Mouse (Mus musculus): Measurements from ENCODE around the gene Prkcd. TPM values are rescaled to one million over a fixed set of nuclear protein-coding genes. Genes with fewer than 3 reads are reported as not detected.

Gene Prkcd
- polyA plus RNA-seq, 1 experiment = 32.1 TPM

DNA sequence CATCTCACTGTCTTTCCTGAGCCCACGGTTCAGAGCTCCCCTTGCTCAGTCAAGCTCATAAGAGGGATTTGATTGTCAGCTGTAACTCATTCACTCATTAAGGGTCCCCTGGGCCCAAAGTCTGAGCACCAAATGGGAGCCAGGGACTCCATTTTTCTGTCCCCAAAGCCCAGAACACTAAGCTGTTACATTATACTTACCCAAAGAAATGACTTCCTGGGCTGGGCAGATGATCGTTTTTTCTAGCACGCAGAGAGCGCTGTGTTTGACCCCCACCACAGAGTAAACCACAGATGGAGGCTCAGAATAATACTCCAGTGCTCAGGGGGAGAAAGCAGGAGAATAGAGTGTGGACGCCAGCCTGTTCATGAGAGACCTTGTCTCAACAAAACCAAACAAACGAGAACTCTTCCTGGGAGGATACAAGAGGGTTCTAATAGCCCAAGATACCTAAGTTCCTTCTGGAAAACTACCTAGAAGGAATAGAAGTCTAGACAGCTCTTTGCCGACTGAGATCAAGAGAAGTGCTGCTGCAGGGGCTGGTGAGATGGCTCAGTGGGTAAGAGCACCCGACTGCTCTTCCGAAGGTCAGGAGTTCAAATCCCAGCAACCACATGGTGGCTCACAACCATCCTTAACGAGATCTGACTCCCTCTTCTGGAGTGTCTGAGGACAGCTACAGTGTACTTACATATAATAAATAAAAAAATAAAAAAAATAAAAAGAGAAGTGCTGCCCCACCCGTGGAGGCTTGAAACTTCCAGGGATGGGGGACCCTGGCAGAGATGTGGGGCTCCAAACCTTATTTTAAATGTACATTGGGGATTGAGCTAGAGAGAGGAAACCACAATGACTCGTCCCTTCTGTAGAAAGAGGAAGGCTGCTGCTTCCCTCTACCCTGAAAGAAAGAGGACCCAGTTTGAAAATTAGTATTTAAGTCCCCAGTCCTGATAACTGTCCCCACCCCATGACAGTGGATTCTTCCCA is 1.0 kb upstream of the Prkcd start:
- Histone ChIP-seq H3K27me3 (replicated peaks) (no peaks in the 10 kb centered on the region), H3K9me3 (no peaks in the 10 kb centered on the region), H3K4me1 (peaks cover 89% of the 10 kb centered on the region), H3K4me3 (replicated peaks) (peak overlapping the region; percentile 95), H3K36me3 (replicated peaks; ENCODE audit: low read length) (peaks cover 20% of the 10 kb centered on the region)
- TF ChIP-seq GATA1 (IDR thresholded peaks at IDR 0.05; ENCODE audit: borderline replicate concordance, low read length) = no peak

DNA sequence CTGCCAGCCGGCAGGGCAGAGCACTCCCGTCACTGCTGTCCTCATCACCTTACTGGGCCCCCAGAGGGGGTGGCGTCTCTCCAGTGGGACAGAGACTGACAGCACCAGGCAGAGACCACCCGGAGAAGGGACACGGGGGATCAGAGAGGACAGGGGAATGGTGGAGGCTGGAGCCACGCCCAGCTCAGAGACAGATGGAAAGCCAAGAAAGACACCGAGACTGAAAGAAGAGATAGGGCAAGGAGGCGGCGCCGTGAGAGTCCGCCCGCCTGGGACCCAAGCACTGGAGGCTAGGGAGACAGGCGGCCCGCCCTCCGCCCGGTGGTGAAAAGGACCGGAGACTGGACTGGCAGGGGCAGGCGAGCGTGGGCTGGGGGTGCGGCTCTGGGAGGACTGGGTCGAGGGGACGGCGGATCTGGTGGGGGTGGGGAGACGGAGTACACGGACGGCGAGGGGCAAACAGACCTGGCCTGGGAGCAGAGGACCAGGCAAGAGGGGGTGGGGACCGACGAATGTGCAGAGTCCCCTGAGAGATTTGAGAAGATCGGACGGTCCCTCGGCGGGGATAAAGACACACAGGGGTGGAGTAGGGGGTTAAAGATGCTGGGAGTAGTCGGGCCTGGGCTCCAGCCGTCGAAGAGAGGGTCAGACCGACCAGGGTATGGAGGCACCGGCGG is 741 bp downstream of the Prkcd start:
- Histone ChIP-seq H3K27me3 (replicated peaks) (no peaks in the 10 kb centered on the region), H3K36me3 (replicated peaks; ENCODE audit: low read length) (peaks cover 35% of the 10 kb centered on the region), H3K4me1 (peaks cover 89% of the 10 kb centered on the region), H3K9me3 (no peaks in the 10 kb centered on the region), H3K4me3 (replicated peaks) (peak overlapping the region; percentile 95)
- TF ChIP-seq GATA1 (IDR thresholded peaks at IDR 0.05; ENCODE audit: borderline replicate concordance, low read length) = no peak
- no peak for TF ChIP-seq FLI1 (IDR thresholded peaks at IDR 0.05; ENCODE audit: low read length)

DNA sequence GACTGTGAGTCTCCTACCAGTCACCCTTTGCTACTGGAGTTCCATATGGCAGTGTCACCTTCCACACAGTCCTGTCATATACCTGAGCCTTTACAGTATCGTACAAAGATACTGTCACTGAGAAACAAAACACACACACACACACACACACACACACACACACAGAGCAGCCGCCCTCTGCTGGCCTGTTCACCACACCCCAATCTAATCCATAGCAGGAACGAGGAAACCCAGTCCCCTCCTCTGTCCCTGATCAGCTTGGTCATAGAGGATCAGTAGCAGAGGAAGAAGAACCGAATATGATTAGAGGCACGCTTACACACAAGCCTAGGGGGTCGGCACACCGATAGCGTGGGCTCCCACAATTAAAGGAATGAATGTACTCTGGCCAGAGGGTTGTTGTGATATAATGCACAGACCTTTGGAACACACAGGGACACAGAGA is 1.7 kb downstream of the Prkcd start:
- Histone ChIP-seq H3K36me3 (replicated peaks; ENCODE audit: low read length) (peaks cover 45% of the 10 kb centered on the region), H3K27me3 (replicated peaks) (no peaks in the 10 kb centered on the region), H3K4me3 (replicated peaks) (peak overlapping the region; percentile 95), H3K9me3 (no peaks in the 10 kb centered on the region), H3K4me1 (peaks cover 89% of the 10 kb centered on the region)
- TF ChIP-seq GATA1 (IDR thresholded peaks at IDR 0.05; ENCODE audit: borderline replicate concordance, low read length) = no peak
- no peak for TF ChIP-seq FLI1 (IDR thresholded peaks at IDR 0.05; ENCODE audit: low read length)

DNA sequence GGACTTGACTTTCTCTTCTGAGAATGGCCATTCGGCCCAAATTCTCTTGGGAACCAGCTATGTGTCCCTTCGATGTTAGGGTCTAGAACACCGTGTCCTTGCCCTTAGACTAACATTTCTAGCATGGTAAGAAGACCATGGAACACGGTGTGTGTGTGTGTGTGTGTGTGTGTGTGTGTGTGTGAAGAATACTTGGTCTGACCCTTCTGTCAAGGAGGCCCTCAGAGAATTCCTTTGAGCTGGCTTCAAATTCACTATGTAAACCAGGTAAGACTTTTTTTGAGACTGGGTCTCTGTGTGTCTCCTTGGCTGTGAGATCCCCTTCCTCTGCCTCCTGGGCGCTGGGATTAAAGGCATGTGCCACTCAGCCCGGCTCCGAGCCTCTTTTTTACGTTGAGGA is 3.5 kb downstream of the Prkcd start:
- peaks cover 90% of the 10 kb centered on the region for H3K4me1 ChIP-seq
- H3K4me3 ChIP-seq (replicated peaks) = peak overlapping the region; percentile 89
- no peaks in the 10 kb centered on the region for H3K27me3 ChIP-seq (replicated peaks)
- H3K9me3 ChIP-seq = no peaks in the 10 kb centered on the region
- no peak for TF ChIP-seq GATA1 (IDR thresholded peaks at IDR 0.05; ENCODE audit: borderline replicate concordance, low read length)
- no peak for TF ChIP-seq FLI1 (IDR thresholded peaks at IDR 0.05; ENCODE audit: low read length)
- H3K36me3 ChIP-seq (replicated peaks; ENCODE audit: low read length) = peaks cover 62% of the 10 kb centered on the region

DNA sequence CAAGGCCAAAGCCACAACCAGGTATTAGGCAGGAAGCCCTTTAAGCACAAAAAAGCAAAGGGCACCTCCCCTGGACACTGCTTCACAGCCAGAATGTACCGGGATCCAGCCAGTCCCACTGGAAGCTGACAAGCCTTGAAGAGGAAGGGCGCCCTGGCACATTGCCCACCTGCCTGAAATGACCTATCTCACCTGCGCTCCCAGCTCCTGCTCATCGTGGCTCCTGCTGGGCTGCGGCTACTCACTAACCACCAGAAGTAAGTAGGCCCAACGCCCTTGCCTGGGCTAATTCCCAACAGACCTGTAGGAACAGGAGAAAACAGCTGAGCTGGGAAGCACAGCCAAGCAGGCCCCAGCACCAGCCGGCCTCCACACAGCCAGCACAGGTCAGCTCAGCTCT is 3.9 kb downstream of the Prkcd start:
- peaks cover 90% of the 10 kb centered on the region for H3K4me1 ChIP-seq
- TF ChIP-seq GATA1 (IDR thresholded peaks at IDR 0.05; ENCODE audit: borderline replicate concordance, low read length) (no peak), FLI1 (IDR thresholded peaks at IDR 0.05; ENCODE audit: low read length) (no peak)
- peak overlapping the region; percentile 89 for H3K4me3 ChIP-seq (replicated peaks)
- H3K9me3 ChIP-seq = no peaks in the 10 kb centered on the region
- peaks cover 66% of the 10 kb centered on the region for H3K36me3 ChIP-seq (replicated peaks; ENCODE audit: low read length)
- H3K27me3 ChIP-seq (replicated peaks) = no peaks in the 10 kb centered on the region

DNA sequence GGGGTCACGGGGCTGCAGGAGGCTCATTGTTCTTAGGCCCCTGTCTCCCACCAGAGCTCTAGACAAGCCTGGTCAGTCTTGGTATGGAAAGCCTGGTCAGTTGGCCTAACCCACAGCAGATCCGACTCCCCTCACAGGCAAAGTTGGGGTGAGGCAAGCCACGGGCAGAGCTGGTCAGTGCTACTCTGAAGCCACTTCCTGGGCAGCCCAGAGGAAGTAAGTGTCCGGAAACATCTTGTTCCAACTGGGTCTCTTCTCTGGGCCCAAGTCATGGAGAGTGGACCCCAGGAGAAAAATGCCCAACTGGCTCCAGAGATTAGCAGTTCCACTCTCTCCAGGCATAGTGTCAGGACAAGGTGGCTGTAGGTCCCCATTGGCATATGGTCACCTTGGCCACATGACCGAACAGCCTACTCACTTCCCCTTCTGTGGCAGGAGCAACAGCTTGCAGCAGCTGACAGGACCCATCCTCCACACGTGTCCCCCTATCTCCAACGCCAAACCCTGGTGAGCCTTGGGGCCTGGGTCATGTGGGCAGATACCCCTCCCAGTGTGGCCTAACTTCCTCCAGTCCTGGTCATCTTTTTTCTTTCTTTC is 5.9 kb downstream of the Prkcd start:
- Histone ChIP-seq H3K4me1 (peaks cover 100% of the 10 kb centered on the region), H3K27me3 (replicated peaks) (no peaks in the 10 kb centered on the region), H3K9me3 (no peaks in the 10 kb centered on the region), H3K4me3 (replicated peaks) (peak overlapping the region; percentile 87), H3K36me3 (replicated peaks; ENCODE audit: low read length) (peaks cover 87% of the 10 kb centered on the region)
- TF ChIP-seq FLI1 (IDR thresholded peaks at IDR 0.05; ENCODE audit: low read length) (no peak), GATA1 (IDR thresholded peaks at IDR 0.05; ENCODE audit: borderline replicate concordance, low read length) (peak; percentile 75; the same call in 1 of the 3 replicates)

DNA sequence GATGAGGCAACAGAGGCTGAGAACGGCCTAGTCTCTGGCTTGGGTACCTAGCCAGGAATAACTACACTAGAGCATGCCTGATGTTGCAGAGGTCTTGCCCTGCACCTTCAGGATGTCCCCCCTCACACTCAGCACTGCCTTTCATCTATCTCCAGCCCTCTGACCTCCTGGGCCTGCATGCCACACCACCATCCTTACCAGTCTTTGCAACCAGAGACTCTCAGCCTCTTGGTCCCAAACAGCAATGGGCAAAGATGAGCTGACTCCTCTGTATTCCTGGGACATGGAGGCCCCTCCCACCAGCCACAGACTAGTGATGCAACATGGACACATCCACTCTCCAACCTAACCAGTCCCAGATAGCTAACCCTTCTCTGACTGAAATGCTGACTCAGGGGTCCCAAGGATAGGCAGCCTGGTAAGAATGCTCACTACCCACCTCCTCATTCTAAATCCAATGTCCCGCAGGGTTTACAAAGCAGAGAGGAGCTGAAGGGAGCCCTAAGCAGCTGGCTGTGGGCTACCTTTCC is 7.2 kb downstream of the Prkcd start:
- TF ChIP-seq GATA1 (IDR thresholded peaks at IDR 0.05; ENCODE audit: borderline replicate concordance, low read length) (no peak), FLI1 (IDR thresholded peaks at IDR 0.05; ENCODE audit: low read length) (no peak)
- Histone ChIP-seq H3K4me3 (replicated peaks) (peak overlapping the region; percentile 82), H3K9me3 (no peaks in the 10 kb centered on the region), H3K27me3 (replicated peaks) (no peaks in the 10 kb centered on the region), H3K4me1 (peaks cover 100% of the 10 kb centered on the region), H3K36me3 (replicated peaks; ENCODE audit: low read length) (peaks cover 97% of the 10 kb centered on the region)

DNA sequence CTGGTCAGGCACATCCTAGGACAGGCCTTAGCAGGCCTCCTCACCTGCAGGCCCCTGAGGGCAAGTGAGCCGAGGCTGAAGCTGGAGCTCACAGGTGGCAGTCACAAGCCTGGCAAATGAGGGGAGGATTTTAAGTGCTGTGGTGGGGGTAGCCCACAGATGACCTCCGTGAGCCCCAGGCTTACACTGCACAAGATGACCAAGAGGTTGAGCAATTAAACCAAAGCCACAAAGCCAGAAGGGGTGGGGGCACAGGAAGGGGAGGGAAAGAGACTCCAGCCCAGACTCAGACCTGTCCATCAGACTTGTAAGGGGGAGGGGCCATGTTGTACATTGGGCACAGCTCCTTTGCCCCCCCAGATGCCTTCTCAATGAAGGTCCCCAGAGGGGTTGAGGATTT is 9.3 kb downstream of the Prkcd start:
- TF ChIP-seq GATA1 (IDR thresholded peaks at IDR 0.05; ENCODE audit: borderline replicate concordance, low read length) (no peak), FLI1 (IDR thresholded peaks at IDR 0.05; ENCODE audit: low read length) (no peak)
- no peaks in the 10 kb centered on the region for H3K27me3 ChIP-seq (replicated peaks)
- H3K9me3 ChIP-seq = no peaks in the 10 kb centered on the region
- H3K4me3 ChIP-seq (replicated peaks) = peak overlapping the region; percentile 76
- H3K4me1 ChIP-seq = peaks cover 100% of the 10 kb centered on the region
- H3K36me3 ChIP-seq (replicated peaks; ENCODE audit: low read length) = peaks cover 97% of the 10 kb centered on the region

DNA sequence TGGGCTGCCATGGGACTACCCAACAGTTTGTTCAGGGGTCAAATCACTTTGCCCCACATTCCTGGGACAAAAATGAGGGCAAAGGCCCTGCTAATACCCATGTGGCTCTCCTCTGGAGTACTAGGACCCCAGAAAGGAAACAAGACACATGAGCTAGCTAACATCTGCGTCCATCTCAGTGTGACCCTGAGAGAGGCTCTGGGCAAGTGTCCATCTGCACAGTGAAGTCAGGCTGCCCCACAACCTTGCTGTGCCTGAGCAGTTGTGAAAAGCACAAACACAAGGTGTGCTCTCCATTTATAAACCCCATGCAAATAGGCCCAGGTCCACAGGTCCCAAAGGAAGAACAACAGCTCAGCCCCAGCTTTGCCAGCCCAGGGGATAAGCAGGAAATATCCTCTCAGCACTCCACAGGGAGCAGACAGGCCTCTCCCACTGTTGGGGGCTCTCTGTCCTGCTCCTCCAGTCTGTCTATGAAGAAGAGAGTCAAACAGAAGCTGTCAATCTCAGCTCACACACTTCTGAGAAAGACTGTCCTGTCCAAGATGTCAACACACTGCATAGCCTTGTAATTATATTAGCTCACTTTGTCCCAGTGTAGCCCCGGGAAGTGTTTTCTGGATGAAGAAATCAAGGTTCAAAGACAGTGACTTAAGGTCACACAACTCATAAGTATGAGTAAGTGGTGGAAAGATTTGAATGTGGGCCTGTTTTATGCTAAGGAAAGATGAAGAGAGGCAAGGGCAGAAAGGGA is 12.9 kb downstream of the Prkcd start:
- Histone ChIP-seq H3K36me3 (replicated peaks; ENCODE audit: low read length) (peaks cover 100% of the 10 kb centered on the region), H3K4me3 (replicated peaks) (peak overlapping the region; percentile 38), H3K9me3 (no peaks in the 10 kb centered on the region), H3K27me3 (replicated peaks) (no peaks in the 10 kb centered on the region), H3K4me1 (peaks cover 96% of the 10 kb centered on the region)
- no peak for TF ChIP-seq GATA1 (IDR thresholded peaks at IDR 0.05; ENCODE audit: borderline replicate concordance, low read length)
- no peak for TF ChIP-seq FLI1 (IDR thresholded peaks at IDR 0.05; ENCODE audit: low read length)

Measured in megakaryocyte, embryonic 14.5 days (primary cell).